11 mouse cellular contexts compared by ENCODE assay signal in the genomic region with DNA sequence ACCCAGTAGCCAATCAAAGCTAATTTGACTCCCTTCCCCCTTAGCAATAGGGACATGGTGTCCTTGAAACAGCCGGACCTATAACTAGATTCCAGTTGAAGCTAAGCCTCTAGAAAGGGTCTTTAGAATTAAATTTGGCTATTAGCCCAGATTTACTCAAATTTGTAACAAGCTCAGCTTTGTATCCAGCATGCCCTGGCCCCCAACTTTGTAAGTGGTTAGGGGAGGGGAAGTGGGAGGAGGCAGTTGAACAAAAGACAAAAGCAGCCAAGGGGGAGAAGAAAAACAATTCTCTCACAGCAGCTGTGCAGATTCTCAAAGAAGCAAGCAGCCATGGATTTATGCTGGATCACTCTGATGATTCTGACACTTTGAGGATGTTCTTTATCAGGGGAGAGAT. TPM values are rescaled to one million over a fixed set of nuclear protein-coding genes. Genes with fewer than 3 reads are reported as not detected.
DNase-seq lines count a peak whose midpoint lies in the region; ATAC-seq lines count a peak whose summit lies in the region.
"Had no signal": no experiment of that assay in that cellular context is flagged by ENCODE, and none has a peak within 500 bp of the region (broad histone marks: within the 10 kb centered on the region; RNA-seq: fewer than 3 reads in every experiment).

No protein-coding gene starts in this region.

- H3K4me1 ChIP-seq in limb, embryonic 13.5 days: peaks cover 14% of the 10 kb centered on the region
- no peaks in the 10 kb centered on the region for H3K4me1 ChIP-seq in stomach, embryonic 15.5 days
- H3K4me1 ChIP-seq: intestine, embryonic 15.5 days had no signal

- H3K4me3 ChIP-seq in limb, embryonic 13.5 days: no peak overlapping the region
- H3K4me3 ChIP-seq in stomach, embryonic 15.5 days (replicated peaks): no peak overlapping the region
- H3K4me3 ChIP-seq: intestine, embryonic 15.5 days; megakaryocyte, embryonic 14.5 days had no signal

- peak overlapping the region; percentile 83 for H3K27ac ChIP-seq in limb, embryonic 13.5 days
- H3K27ac ChIP-seq in stomach, embryonic 15.5 days: peak overlapping the region; percentile 40; the same call in 1 of the 2 replicates
- H3K27ac ChIP-seq: intestine, embryonic 15.5 days had no signal

- peak overlapping the region; percentile 32; the same call in 1 of the 2 replicates for H3K4me2 ChIP-seq in limb, embryonic 13.5 days (replicated peaks)
- H3K4me2 ChIP-seq in stomach, embryonic 15.5 days: no peak overlapping the region
- H3K4me2 ChIP-seq: intestine, embryonic 15.5 days had no signal

- WGBS in limb, embryonic 13.5 days: 41% methylated on average over 1 of the region's 1 CpGs
- 26% methylated on average over 1 of the region's 1 CpGs for WGBS in stomach, embryonic 15.5 days

- no peaks in the 10 kb centered on the region for H3K36me3 ChIP-seq in limb, embryonic 13.5 days
- no peaks in the 10 kb centered on the region for H3K36me3 ChIP-seq in stomach, embryonic 15.5 days
- H3K36me3 ChIP-seq: intestine, embryonic 15.5 days had no signal

- DNase-seq in frontal cortex, postnatal 25 days (ENCODE audit: low spot score in 2 of 2): no peak
- DNase-seq in thymus, postnatal 0 days (ENCODE audit: low spot score): peak; percentile 4
- no peak for DNase-seq in thymus, postnatal 10 days (ENCODE audit: low spot score in 2 of 2)
- DNase-seq in ovary, postnatal 36 days (ENCODE audit: low spot score): no peak
- DNase-seq: left cerebral cortex, postnatal 4 days had no signal

- H3K9ac ChIP-seq in limb, embryonic 13.5 days: no peak overlapping the region
- H3K9ac ChIP-seq in stomach, embryonic 15.5 days: no peak overlapping the region
- H3K9ac ChIP-seq: intestine, embryonic 15.5 days had no signal

- ATAC-seq in frontal cortex, adult (ENCODE audit: low TSS enrichment): peak; percentile 50; the same call in 1 of the 2 replicates
- ATAC-seq in limb, embryonic 13.5 days (ENCODE audit: low FRiP score, low read depth): peak; percentile 85
- no peak; the same call in 1 of the 2 replicates for ATAC-seq in stomach, embryonic 15.5 days (ENCODE audit: insufficient read depth, low FRiP score, low read depth)
- ATAC-seq in granulocyte monocyte progenitor cell, adult 5-6 weeks (replicated peaks; ENCODE audit: poor library complexity, severe bottlenecking): no peak
- ATAC-seq: intestine, embryonic 15.5 days had no signal

- H3K9me3 ChIP-seq in limb, embryonic 13.5 days: no peaks in the 10 kb centered on the region
- no peaks in the 10 kb centered on the region for H3K9me3 ChIP-seq in stomach, embryonic 15.5 days
- H3K9me3 ChIP-seq: intestine, embryonic 15.5 days; megakaryocyte, embryonic 14.5 days had no signal

- H3K27me3 ChIP-seq in limb, embryonic 13.5 days: peaks cover 6% of the 10 kb centered on the region; the same call in 1 of the 2 replicates
- no peaks in the 10 kb centered on the region for H3K27me3 ChIP-seq in stomach, embryonic 15.5 days (replicated peaks)
- H3K27me3 ChIP-seq: intestine, embryonic 15.5 days had no signal

RNA-seq across cellular contexts. Expression of a gene that starts 32.8 kb away (rescaled TPM):
- polyA plus RNA-seq in thymus, postnatal 0 days (2015; fragmentation: Nextera tagmentation; extraction: Ambion mirVana): 4.6 TPM in 2 replicates
- 23.4 and 25.7 TPM in 2 replicates for polyA plus RNA-seq in limb, embryonic 13.5 days (2015; fragmentation: Nextera tagmentation; extraction: Ambion mirVana)
- polyA plus RNA-seq in stomach, embryonic 15.5 days (2015; fragmentation: Nextera tagmentation; extraction: Ambion mirVana): 33.5 and 39.0 TPM in 2 replicates
- total RNA-seq in granulocyte monocyte progenitor cell, adult 5-6 weeks (2014; fragmentation: Nextera tagmentation): 0.45 TPM in 1 of 2 replicates, not detected in the other
- 0.39 TPM in 1 of 2 replicates, not detected in the other for total RNA-seq in granulocyte monocyte progenitor cell, adult 5-6 weeks (2017)

Comparison
In these comparisons a context has a peak if more than half of its experiments do, and no peak if none do; other contexts are left out.
1. ATAC-seq: peak in frontal cortex, adult (single experiment) and limb, embryonic 13.5 days (single experiment); none in stomach, embryonic 15.5 days (single experiment) and granulocyte monocyte progenitor cell, adult 5-6 weeks (single experiment).